Mouse (Mus musculus) layer of hippocampus, adult 18-20 months (tissue): ENCODE measurements at regions not wholly inside any gene's neighbourhood (a gene's known extent, or its start where the extent isn't known, plus 50 kb on each side); places are given as distances from the start of the nearest gene placed in this dataset.
"Not testable (repeated sequence)": the region's sequence is repeated elsewhere in the genome, so short reads cannot be mapped to it uniquely, and the experiment has no call there.

Experiments used
- DNase-seq, 2 experiments: peaks; one replicate each; pipeline ENCODE4 v3.0.0; 2022; ENCODE audit warnings: low spot score in 2 of 2

- no peak for DNase-seq
Observed at GRCm38 (mm10) chr19:54099292-54099691, 55.3 kb downstream of the Adra2a start.

- DNase-seq: no peak
Observed at GRCm38 (mm10) chr19:54099769-54100168, 55.8 kb downstream of the Adra2a start.

GRCm38 (mm10) chr19:54106571-54106970, 62.6 kb downstream of the Adra2a start:
- no peak for DNase-seq

- no peak for DNase-seq
Observed at GRCm38 (mm10) chr19:54107103-54107821, 63.3 kb downstream of the Adra2a start.

GRCm38 (mm10) chr19:54110080-54110479, 66.1 kb downstream of the Adra2a start:
- DNase-seq: no peak

DNA sequence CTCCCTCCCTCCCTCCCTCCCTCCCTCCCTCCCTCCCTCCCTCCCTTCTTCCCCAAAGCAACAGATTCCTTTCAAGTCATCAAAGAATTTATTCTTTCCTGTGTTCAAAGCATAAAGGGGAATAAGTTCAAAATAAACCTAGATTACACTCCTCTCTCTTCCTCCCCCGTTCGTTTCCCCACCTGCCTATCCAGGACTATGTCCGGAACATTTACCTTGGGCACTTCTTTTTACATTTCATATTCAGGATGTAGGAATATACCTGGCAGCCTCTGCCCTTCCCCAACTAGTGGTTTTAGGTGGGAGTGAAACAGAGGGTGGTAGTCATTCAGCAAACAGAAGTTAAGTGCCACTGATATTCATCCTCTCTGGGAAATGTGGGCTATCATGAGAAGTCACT, 68.7 kb downstream of the Adra2a start:
- DNase-seq: no peak

- DNase-seq: no peak
Observed at GRCm38 (mm10) chr19:54113421-54113820, 69.5 kb downstream of the Adra2a start.

DNA sequence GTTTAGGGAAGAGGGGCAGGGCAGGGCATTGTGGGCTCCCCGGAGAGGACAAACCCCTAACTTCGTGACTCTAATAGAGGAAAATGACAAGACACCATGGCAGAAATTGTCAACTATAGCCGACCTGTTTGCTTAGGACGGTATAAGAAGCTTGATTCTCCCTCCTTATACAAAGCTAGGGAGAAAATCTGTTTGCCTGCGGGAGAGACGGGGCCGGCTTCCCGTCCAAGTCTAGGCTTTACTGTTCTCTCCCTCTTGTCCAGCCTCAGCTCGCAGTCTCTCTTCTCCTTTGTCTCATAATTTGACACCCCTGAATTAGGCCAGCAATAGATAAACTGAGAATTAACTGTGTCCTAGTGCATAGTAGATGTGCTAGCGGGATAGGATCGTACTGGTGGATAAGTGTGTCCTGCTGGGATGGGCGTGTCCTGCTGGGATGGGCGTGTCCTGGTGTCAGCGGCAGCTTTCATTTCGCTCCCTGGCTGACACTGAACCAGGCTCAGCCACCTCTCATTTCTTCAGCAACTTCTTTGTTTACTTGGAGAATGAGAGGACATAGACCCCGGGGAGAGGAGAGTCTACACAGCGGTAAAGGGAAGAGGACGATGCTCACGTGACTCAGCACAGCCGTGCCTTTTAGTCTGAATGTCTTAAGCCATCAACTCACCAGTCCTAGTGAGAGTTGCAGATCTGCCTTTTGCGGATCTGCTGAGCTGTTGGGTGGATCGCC, 70.8 kb downstream of the Adra2a start:
- DNase-seq: peak in 1 of 2 experiments; percentile 24

GRCm38 (mm10) chr19:54115335-54115734, 71.4 kb downstream of the Adra2a start:
- DNase-seq: no peak

DNA sequence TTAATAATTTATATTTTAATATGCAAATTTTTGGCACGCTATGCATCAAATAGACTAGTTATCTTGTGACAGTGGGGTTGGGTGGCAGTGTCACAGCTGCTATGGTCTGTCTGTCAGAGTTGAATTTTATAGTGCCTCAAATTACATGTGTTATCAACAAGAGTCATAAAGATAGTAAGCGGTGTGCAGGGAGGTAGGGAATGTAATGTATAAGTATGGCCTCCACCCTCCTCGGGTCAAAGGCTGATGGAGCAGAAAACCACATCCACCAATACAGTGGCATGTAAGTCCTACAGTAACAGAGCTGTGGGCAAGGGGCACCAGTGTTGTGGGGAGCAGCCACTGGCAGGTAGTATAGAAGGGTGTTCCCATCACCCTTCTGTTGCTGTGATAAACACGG, 72.9 kb downstream of the Adra2a start:
- DNase-seq: no peak

- no peak for DNase-seq
Observed at GRCm38 (mm10) chr19:54117676-54118075, 73.7 kb downstream of the Adra2a start.

- DNase-seq: no peak
Observed at GRCm38 (mm10) chr19:54123586-54123985, 79.6 kb downstream of the Adra2a start.

- DNase-seq: not testable (repeated sequence)
Observed at GRCm38 (mm10) chr19:54151766-54152165, 107.8 kb downstream of the Adra2a start.

- DNase-seq: no peak
Observed at GRCm38 (mm10) chr19:54154400-54154799, 110.4 kb downstream of the Adra2a start.

DNA sequence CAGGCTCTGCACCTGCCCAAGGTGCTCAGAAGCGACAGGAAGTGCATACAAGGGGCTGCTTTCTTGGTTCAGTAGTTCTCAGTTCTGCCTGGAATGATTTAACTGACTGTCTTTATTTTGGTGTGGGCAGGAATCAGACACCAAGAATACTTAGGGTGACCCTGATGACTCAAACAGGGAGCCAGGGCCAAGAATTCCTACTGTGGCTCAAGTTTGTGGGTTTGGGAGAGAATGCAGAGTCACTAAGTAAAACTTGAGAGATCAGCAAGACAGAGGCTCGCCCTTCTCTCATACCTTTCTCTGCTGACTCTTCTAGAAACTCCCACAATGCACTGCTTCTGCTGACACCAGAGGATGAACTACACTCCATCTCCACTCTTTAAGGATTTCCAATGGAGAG, 126.4 kb downstream of the Adra2a start:
- DNase-seq: no peak

GRCm38 (mm10) chr19:54174090-54175055, 130.4 kb downstream of the Adra2a start:
- no peak for DNase-seq

- DNase-seq: no peak
Observed at GRCm38 (mm10) chr19:54175766-54176165, 131.8 kb downstream of the Adra2a start.

DNA sequence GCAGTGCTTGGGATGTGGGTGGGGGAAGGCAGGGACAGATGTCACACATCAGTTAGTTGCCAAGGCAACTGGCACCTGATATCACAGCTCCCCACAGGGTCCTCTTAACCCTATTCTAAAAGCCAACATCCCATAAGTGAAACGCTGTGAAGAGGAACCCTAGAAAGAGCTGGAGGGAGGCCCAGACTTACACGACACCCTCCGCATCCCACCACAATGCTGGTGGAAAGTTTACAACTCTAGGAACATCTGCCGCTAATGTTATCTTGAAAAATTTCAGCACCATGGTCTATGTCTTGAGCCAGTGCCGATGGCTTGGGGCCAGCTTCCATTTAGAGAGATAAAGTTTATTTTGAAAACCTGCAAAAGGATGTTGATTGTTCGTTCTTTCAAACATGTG, 133.5 kb downstream of the Adra2a start:
- peak in 1 of 2 experiments; percentile 5 for DNase-seq

- DNase-seq: no peak
Observed at GRCm38 (mm10) chr19:54200407-54200806, 156.5 kb downstream of the Adra2a start.

GRCm38 (mm10) chr19:54202456-54202855, 158.5 kb downstream of the Adra2a start:
- no peak for DNase-seq

GRCm38 (mm10) chr19:54206819-54207218, 162.9 kb downstream of the Adra2a start:
- no peak for DNase-seq

DNA sequence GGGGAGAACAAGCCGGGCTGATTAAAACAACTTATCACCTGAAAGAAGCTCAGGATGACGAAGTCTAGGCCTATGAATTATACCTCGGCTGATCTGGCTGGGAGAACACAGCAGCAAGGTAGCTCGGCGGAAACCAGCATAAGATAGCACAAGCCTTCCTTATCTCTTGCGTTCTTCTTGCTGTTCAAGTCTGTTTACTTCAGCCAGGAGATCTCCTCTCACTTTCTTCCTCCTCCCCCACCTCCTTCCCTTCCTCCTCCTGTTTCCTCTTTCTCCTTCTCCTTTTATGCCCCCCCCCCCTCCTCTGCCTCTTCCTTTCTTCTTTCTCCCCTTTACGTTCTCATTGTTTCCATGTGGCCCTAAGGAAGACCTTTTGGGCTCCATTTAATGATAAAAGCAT, 168.2 kb downstream of the Adra2a start:
- DNase-seq: no peak
